Mouse (Mus musculus) intestine, embryonic 14.5 days (tissue): Measurements from ENCODE around the gene Rufy4. TPM values are rescaled to one million over a fixed set of nuclear protein-coding genes. Genes with fewer than 3 reads are reported as not detected.

Experiments
- ATAC-seq: fragments of 200-750 bp; cut with Nextera tagmentation; replicated peaks from 2 replicates; pipeline ENCODE4 v1.8.0; 2017; ENCODE audit warnings: low read depth, moderate number of reproducible peaks, moderate TSS enrichment, moderate library complexity; ENCODE audit not compliant: low FRiP score, low TSS enrichment
- DNase-seq: peaks from one replicate; pipeline ENCODE4 v3.0.0-alpha.2; 2018; ENCODE audit warnings: low spot score
- H3K27ac ChIP-seq: fragments of 300-500 bp; sonication (generic); 2 replicates; pipeline ENCODE4 v1.5.1; 2014; ENCODE audit warnings: low read depth, mild to moderate bottlenecking, control low read depth
- H3K27me3 ChIP-seq: fragments of 300-500 bp; sonication (generic); replicated peaks from 2 replicates; pipeline ENCODE4 v1.6.1; 2014; ENCODE audit warnings: low read length, control low read depth; ENCODE audit not compliant: control insufficient read depth, insufficient read depth
- H3K36me3 ChIP-seq: fragments of 300-500 bp; sonication (generic); 2 replicates; pipeline ENCODE4 v1.6.1; 2014; ENCODE audit warnings: low read length, control low read depth; ENCODE audit not compliant: control insufficient read depth, insufficient read depth
- H3K4me1 ChIP-seq: fragments of 300-500 bp; sonication (generic); replicated peaks from 2 replicates; pipeline ENCODE4 v1.6.1; 2014; ENCODE audit warnings: low read length, control low read depth, mixed read lengths; ENCODE audit not compliant: control insufficient read depth, insufficient read depth
- H3K4me2 ChIP-seq: fragments of 300-500 bp; sonication (generic); 2 replicates; pipeline ENCODE4 v1.6.1; 2014; ENCODE audit warnings: low read length
- H3K4me3 ChIP-seq: fragments of 300-500 bp; sonication (generic); 2 replicates; pipeline ENCODE4 v1.5.1; 2014; ENCODE audit warnings: low read depth, low read length, control low read depth, mixed read lengths
- H3K9ac ChIP-seq: fragments of 300-500 bp; sonication (generic); 2 replicates; pipeline ENCODE4 v1.6.1; 2014; ENCODE audit warnings: mild to moderate bottlenecking, low read length
- H3K9me3 ChIP-seq: fragments of 300-500 bp; sonication (generic); 2 replicates; pipeline ENCODE4 v1.6.1; 2016; ENCODE audit warnings: low read length, control low read depth; ENCODE audit not compliant: control insufficient read depth
- WGBS: fragments of 180-500 bp; shearing (Covaris S2); extraction: QIAGEN DNeasy Blood & Tissue Kit; methylation state at CpG from one replicate; pipeline ENCODE4 v1.1.7; 2014; 5-methylcytosine and 5-hydroxymethylcytosine counted together
- polyA plus RNA-seq: library from polyadenylated mRNA; unstranded; fragments of >200 nt; fragmentation: Nextera tagmentation; extraction: Ambion mirVana; gene quantifications from 2 replicates; pipeline ENCODE4 v1.2.1, GENCODE M21; 2014

Rufy4 gene
- polyA plus RNA-seq, 1 experiment from 2014 or later, result 0.42 TPM

DNA sequence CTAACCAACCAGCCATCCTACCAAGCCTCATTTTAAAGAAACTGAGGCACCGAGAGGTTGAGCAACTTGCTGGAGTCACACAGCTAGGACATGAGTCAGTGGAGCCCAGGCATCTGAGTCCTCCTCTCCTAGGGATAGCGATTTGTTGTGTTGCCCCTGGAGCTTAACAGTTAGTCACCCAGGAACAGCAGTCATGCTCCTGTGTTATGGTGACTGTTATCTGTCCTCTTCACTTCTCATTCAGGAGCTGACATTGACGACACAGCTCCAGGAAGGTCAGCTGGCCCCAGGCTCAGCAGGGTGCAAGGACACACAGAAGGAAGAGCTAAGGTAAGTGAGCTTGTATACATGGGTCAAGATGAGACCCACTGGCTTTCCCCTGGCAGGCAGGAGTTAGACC is 29.6 kb upstream of the Rufy4 start:
- H3K27ac ChIP-seq, result no peak overlapping the region
- H3K4me2 ChIP-seq, result no peak overlapping the region
- 56% methylated on average over 3 of the region's 3 CpGs for WGBS
- H3K27me3 ChIP-seq, result peaks cover 42% of the 10 kb centered on the region
- DNase-seq (no peak), ATAC-seq (no peak)
- no peaks in the 10 kb centered on the region for H3K9me3 ChIP-seq
- H3K36me3 ChIP-seq, result no peaks in the 10 kb centered on the region
- no peak overlapping the region for H3K4me3 ChIP-seq
- H3K4me1 ChIP-seq, result peaks cover 42% of the 10 kb centered on the region
- H3K9ac ChIP-seq, result no peak overlapping the region

DNA sequence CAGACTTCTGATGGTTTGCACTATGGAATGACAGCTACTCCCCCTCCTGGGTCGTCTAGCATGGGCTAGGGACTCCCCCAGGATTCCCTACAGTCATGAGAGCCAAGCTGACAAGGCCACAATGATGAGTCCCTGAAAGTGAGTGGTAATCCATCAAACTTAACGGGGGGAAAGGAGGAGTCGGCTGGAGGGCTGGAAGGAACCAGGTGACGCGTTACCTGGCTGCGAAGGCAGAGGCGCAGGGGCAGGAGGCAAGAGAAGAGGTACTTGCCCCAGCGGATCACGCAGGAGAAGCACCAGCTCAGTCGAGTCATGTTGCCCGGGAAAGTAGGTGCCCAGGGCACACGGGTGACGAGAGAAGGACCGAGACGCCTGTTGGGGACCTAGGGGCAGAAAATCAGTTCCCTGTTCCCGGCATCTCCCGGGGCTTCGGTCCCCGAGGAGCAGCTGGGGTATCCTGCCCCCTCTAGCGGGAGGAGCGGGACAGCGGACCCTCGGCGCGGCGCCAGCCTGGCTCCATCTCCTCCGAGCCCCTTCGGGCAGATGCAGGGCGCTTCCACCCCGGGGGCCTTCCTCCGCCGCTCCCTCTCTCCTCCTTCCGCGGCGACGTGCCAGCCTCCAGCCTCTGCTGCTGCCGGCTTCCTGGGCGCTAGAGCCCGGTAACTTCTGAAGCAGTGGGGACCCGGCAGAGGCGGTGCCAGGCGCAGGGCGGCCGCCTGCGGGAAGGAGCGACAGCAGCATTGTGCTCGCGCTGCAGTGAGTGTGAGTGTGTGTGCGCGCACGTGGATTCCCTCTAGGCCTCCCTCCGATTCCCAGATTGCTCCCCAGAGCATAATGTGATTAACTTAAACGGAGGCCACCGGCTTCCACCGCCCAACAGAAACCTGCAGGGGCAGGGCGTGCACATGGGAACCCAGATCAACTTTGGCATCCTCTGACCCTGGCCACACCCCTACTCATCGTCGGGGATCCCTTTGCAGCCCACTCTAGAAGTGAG is 27.0 kb upstream of the Rufy4 start:
- Histone ChIP-seq H3K9me3 (no peaks in the 10 kb centered on the region), H3K27me3 (peaks cover 43% of the 10 kb centered on the region), H3K4me1 (peaks cover 29% of the 10 kb centered on the region), H3K4me2 (peak overlapping the region; percentile 79), H3K27ac (peak overlapping the region; percentile 54), H3K4me3 (peak overlapping the region; percentile 57), H3K9ac (peak overlapping the region; percentile 52), H3K36me3 (no peaks in the 10 kb centered on the region)
- peak; percentile 87 for DNase-seq
- 1% methylated on average over 51 of the region's 58 CpGs for WGBS
- ATAC-seq, result peak; percentile 28; the same call in 1 of the 2 replicates

DNA sequence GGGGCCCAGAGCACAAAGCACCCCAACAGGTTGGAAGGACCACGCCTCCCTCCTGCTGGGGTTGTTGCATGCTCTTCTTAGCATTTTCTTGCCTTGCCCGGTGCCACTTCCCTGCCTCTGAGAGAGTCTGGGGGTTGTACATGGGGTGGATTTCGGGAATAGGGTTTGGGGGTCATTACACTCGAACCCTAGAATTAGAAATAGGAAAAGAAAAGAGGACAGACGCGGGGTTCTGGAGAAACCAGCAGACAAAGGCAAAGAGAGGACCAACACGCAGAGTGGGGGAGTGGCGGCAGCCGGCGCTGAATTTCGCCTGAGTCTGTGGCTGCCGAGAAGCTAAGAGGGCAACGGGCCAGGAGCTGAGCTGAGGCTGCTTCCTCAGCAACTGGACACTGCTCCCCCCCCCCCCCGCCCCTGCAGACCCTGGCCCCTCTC is 26.3 kb upstream of the Rufy4 start:
- H3K9me3 ChIP-seq, result no peaks in the 10 kb centered on the region
- H3K9ac ChIP-seq, result peak overlapping the region; percentile 52
- peaks cover 43% of the 10 kb centered on the region for H3K27me3 ChIP-seq
- DNase-seq, result peak; percentile 67
- H3K4me2 ChIP-seq, result peak overlapping the region; percentile 79
- ATAC-seq, result 0 out of 2 replicates have a peak, but pooled peaks have one; percentile 33
- peak overlapping the region; percentile 54 for H3K27ac ChIP-seq
- WGBS, result 1% methylated on average over 13 of the region's 14 CpGs
- no peaks in the 10 kb centered on the region for H3K36me3 ChIP-seq
- peak overlapping the region; percentile 57 for H3K4me3 ChIP-seq
- peaks cover 36% of the 10 kb centered on the region for H3K4me1 ChIP-seq

DNA sequence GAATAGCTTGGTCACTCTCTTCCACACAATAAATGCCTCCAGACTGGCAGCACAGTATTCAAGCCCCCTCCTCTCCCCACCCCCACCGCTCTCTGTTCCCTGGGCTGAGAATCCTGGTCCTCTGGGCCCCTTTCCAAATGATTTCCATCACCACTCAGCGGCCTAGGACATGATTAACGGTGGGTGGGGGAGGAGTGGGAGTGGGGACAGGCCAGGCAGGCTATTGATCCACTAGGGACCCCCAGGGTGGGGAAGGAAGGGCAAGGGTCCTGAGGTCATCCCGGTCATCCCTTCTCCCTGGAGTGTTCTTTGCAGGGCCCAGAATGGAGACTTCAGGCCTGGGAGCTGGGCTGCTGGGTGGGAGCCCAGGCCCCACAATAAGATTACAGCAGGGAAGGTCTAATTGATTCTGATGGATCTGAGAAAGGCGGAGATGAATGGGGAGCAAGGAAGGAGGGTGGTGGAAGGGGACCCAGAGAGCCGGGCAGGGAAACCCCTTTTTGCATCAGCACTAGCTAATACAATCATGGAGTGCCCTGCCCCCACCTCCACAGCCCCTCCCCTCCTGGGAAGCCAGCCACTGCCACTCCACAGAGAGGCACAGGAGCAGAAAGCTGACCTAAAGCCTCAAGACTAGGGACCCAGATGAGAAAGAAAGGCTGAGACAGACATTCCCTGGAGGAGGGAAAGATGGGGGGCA is 21.5 kb upstream of the Rufy4 start:
- WGBS, result 29% methylated on average over 6 of the region's 6 CpGs
- Histone ChIP-seq H3K4me2 (no peak overlapping the region), H3K36me3 (no peaks in the 10 kb centered on the region), H3K4me1 (peaks cover 27% of the 10 kb centered on the region), H3K27me3 (peaks cover 12% of the 10 kb centered on the region), H3K9me3 (no peaks in the 10 kb centered on the region), H3K9ac (no peak overlapping the region), H3K4me3 (no peak overlapping the region), H3K27ac (no peak overlapping the region)
- ATAC-seq (no peak), DNase-seq (no peak)

DNA sequence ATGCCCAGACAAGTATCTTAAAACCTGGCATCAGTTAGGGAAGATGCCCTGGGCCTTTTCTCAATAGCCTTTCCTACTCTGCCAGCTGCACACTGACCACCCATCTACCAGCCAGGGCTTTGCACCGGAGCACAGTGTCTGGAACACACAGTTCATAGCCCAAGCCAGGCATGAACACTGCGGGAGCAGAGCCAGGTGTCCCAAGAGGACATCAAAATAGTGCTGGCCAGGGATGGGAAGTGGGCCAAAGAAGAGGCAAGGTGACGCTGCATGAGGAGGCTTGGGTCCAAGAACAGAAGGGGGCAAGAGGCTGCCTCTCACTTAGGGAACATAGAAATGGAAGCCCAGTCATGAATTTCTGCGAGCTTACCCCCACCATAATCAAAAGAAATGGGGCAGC is 19.7 kb upstream of the Rufy4 start:
- ATAC-seq (no peak), DNase-seq (no peak)
- Histone ChIP-seq H3K4me3 (no peak overlapping the region), H3K27me3 (peaks cover 2% of the 10 kb centered on the region; the same call in 1 of the 2 replicates), H3K4me2 (no peak overlapping the region), H3K9ac (no peak overlapping the region), H3K4me1 (peaks cover 14% of the 10 kb centered on the region), H3K27ac (no peak overlapping the region), H3K36me3 (no peaks in the 10 kb centered on the region), H3K9me3 (no peaks in the 10 kb centered on the region)
- WGBS, result 81% methylated on average over 4 of the region's 4 CpGs

DNA sequence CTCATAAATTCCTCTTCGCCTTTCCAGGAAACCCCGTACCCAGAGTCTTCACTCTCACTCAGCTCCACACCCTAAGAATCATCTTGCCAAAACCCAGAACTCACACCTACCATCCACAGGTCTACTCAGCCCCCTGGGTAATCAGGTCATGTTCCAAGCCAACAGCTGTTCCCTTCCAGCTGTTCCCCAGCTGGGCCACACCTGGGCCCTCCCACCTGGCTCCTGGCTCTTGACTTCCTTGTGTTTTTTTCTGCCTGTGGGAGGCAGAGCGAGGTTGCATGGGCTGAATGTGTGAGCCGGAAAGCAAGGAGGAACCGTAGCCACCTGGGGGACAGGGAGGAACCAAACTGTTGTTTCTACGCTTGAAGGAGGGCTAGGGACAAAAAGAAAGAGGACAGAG is 19.1 kb upstream of the Rufy4 start:
- Histone ChIP-seq H3K4me3 (no peak overlapping the region), H3K9me3 (no peaks in the 10 kb centered on the region), H3K4me2 (no peak overlapping the region), H3K27ac (no peak overlapping the region), H3K36me3 (no peaks in the 10 kb centered on the region), H3K4me1 (peaks cover 14% of the 10 kb centered on the region), H3K9ac (no peak overlapping the region), H3K27me3 (no peaks in the 10 kb centered on the region)
- DNase-seq (no peak), ATAC-seq (no peak)
- 66% methylated on average over 6 of the region's 6 CpGs for WGBS

DNA sequence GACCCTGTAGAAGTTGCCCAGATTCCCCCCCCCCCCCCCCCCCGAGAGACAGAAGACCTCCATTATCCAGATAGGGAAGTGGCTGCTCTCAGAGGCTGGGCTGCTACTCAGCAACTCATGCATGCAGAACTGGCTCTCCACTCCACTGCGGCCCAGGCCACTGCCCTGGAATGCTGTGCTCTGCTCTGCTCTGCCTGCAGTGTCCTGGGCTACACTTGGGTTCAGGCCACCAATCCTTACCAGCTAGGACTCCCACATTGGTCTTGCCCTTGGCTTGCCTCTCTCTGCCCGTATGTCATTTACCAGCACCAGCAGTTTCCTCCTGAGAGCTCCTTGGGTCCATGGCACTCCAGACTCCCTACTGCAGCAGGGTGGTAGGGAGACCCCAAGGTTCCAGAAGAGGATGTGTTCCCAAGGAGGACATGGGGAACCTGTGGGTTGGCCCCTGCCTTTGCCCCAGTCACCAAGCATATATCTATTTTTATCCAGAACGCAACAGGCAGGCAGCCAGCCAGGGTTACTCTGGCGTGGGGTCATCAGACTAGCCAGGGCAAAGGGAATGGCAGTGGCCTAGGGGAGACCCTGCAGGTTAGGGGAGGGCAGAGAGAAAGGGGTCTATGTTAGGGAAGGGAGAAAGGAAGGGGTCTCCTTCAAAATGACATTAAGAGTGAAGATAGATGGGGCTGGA is 17.3 kb upstream of the Rufy4 start:
- ATAC-seq (no peak), DNase-seq (no peak)
- WGBS, result 85% methylated on average over 5 of the region's 5 CpGs
- H3K4me3 ChIP-seq, result no peak overlapping the region
- H3K9me3 ChIP-seq, result no peaks in the 10 kb centered on the region
- no peaks in the 10 kb centered on the region for H3K36me3 ChIP-seq
- H3K27ac ChIP-seq, result no peak overlapping the region
- no peak overlapping the region for H3K4me2 ChIP-seq
- no peaks in the 10 kb centered on the region for H3K27me3 ChIP-seq
- peaks cover 17% of the 10 kb centered on the region for H3K4me1 ChIP-seq
- no peak overlapping the region for H3K9ac ChIP-seq

DNA sequence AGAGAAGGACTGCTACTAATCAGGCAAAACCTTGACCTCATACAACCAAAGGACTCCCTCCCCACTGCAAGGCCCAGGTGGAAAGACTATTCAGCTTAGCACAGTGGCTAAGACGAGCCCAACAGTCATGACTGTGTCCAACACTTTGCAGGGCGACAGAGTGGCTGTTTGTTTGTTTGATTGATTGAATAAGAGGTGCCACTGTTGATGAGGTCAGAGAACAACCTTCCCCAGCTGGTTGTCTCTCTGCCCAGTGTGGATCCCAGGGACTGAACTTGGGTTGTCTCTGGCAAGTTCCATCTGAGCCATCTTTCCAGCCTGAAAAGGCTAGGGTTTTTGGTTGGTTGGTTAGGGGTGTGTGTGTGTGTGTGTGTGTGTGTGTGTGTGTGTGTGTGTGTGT is 15.7 kb upstream of the Rufy4 start:
- Histone ChIP-seq H3K27ac (no peak overlapping the region), H3K4me2 (no peak overlapping the region), H3K36me3 (no peaks in the 10 kb centered on the region), H3K4me1 (peaks cover 4% of the 10 kb centered on the region), H3K9ac (no peak overlapping the region), H3K4me3 (no peak overlapping the region), H3K9me3 (no peaks in the 10 kb centered on the region), H3K27me3 (no peaks in the 10 kb centered on the region)
- no peak for ATAC-seq
- WGBS, result 59% methylated on average over 2 of the region's 2 CpGs
- DNase-seq, result no peak
